Mouse (Mus musculus) megakaryocyte, embryonic 14.5 days (primary cell): ENCODE data around the gene Phospho1.

Experiments used
- FLI1 ChIP-seq: IDR thresholded peaks from 2 replicates; pipeline ENCODE4 v1.6.1; 2012; ENCODE audit warnings: low read length, inconsistent platforms, mixed read lengths
- GATA1 ChIP-seq: IDR thresholded peaks from 3 replicates; pipeline ENCODE4 v1.6.1; 2012; ENCODE audit warnings: mixed read lengths, low read length, inconsistent platforms, borderline replicate concordance

DNA sequence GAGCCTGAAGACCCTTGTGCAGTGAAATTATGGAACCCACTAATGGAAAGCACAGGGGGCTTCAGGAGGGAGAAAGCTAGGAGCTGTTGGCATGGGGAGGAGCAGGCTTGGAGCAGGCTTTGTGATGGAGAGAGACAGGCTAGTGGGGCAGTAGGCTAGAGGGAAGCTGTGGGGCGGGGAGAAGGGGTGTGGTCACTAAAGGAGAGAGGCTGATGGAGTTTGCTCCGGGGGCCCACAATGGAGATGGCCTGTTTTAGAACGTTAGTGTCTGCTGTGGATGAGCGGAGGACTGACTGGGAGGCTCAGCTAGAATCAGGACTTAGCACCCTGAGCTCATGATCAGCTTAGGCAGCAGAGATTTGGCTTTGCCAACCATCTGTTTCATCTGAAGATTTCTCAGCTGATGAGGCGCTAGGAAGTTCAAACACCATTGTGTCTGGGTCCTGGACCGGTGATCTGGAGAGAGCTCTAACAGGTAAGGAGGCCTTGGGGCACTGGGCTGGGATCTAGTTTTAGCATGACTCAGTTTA, 19.2 kb downstream of the Phospho1 start:
- TF ChIP-seq FLI1: no peak
- TF ChIP-seq GATA1: no peak
